Mouse (Mus musculus): ENCODE measurements around the gene Milr1. TPM values are rescaled to one million over a fixed set of nuclear protein-coding genes. Genes with fewer than 3 reads are reported as not detected.
"Not testable (repeated sequence)": the region's sequence is repeated elsewhere in the genome, so short reads cannot be mapped to it uniquely, and the experiment has no call there.

Milr1 gene
- polyA plus RNA-seq, 1 experiment from 2014 or later, result 1.2 TPM

DNA sequence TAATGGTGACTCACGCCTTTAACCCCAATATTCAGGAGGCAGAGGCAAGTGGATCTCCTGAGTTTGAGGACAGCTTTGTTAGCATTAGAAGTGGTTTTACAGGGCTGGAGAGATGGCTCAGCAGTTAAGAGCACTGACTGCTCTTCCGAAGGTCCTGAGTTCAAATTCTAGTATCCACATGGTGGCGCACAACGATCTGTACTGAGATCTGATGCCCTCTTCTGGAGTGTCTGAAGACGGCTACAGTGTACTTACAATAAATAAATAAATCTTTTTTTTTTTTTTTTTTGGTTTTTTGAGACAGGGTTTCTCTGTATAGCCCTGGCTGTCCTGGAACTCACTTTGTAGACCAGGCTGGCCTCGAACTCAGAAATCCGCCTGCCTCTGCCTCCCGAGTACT is 10.3 kb upstream of the Milr1 start:
- not testable (repeated sequence) for H3K36me3 ChIP-seq; H3K4me3 ChIP-seq; H3K9me3 ChIP-seq (replicated peaks); DNase-seq (ENCODE audit: low spot score); H3K27ac ChIP-seq; H3K27me3 ChIP-seq (ENCODE audit: low read depth, poor library complexity, severe bottlenecking)
- peaks cover 10% of the 10 kb centered on the region for H3K4me1 ChIP-seq
- 89% methylated on average over 5 of the region's 8 CpGs for WGBS

DNA sequence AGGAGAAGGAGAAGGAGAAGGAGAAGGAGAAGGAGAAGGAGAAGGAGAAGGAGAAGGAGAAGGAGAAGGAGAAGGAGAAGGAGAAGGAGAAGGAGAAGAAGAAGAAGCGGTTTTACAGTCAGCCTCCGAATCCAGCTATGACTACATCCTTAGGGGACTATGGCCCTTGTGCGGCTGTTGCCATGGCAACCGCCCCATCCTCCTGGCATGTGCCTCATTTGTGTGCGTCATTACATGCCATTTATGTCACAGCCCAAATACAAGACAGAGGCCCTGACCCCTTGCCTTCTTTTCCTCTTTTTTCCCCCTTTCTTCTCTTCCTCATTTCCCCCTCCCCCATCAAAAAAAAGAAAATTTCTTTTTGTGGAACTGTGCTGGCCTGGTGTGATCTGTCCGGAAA is 9.8 kb upstream of the Milr1 start:
- Histone ChIP-seq H3K9me3 (replicated peaks) (no peaks in the 10 kb centered on the region), H3K36me3 (no peaks in the 10 kb centered on the region), H3K4me3 (no peak overlapping the region), H3K27me3 (ENCODE audit: low read depth, poor library complexity, severe bottlenecking) (no peaks in the 10 kb centered on the region), H3K27ac (no peak overlapping the region), H3K4me1 (peaks cover 10% of the 10 kb centered on the region)
- 82% methylated on average over 6 of the region's 6 CpGs for WGBS
- DNase-seq (ENCODE audit: low spot score), result no peak

GRCm38 (mm10) chr11:106741826-106742225 is 9.2 kb upstream of the Milr1 start:
- Histone ChIP-seq H3K9me3 (replicated peaks) (no peaks in the 10 kb centered on the region), H3K4me3 (no peak overlapping the region), H3K36me3 (no peaks in the 10 kb centered on the region), H3K27me3 (ENCODE audit: low read depth, poor library complexity, severe bottlenecking) (no peaks in the 10 kb centered on the region), H3K27ac (no peak overlapping the region), H3K4me1 (peaks cover 10% of the 10 kb centered on the region)
- WGBS, result 92% methylated on average over 3 of the region's 3 CpGs
- no peak for DNase-seq (ENCODE audit: low spot score)

GRCm38 (mm10) chr11:106742388-106742841 is 8.6 kb upstream of the Milr1 start:
- Histone ChIP-seq H3K4me3 (no peak overlapping the region), H3K27me3 (ENCODE audit: low read depth, poor library complexity, severe bottlenecking) (no peaks in the 10 kb centered on the region), H3K9me3 (replicated peaks) (no peaks in the 10 kb centered on the region), H3K36me3 (no peaks in the 10 kb centered on the region), H3K4me1 (peaks cover 4% of the 10 kb centered on the region), H3K27ac (no peak overlapping the region)
- WGBS, result 63% methylated on average over 6 of the region's 6 CpGs
- DNase-seq (ENCODE audit: low spot score), result no peak

DNA sequence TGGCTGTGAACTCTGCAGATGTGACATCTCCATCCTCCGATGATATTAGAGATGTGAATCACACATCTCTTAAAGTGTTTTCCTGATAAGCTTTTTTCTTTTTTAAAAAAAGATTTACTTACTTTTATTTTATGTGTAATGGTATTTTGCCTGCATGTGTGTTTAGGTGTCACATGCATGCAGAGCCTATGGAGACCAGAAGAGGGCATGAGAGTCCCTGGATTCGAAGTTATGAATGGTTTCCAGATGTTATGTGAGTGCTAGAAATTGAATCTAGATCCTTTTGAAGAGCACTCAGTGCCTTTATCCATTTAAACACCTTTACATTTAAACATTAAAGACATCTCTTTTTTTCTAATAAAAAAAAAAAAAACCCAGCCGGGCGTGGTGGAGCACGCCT is 6.1 kb upstream of the Milr1 start:
- 89% methylated on average over 5 of the region's 5 CpGs for WGBS
- H3K27ac ChIP-seq, result no peak overlapping the region

GRCm38 (mm10) chr11:106749557-106750120 is 1.4 kb upstream of the Milr1 start:
- not testable (repeated sequence) for H3K27me3 ChIP-seq (ENCODE audit: low read depth, poor library complexity, severe bottlenecking); DNase-seq (ENCODE audit: low spot score); H3K4me3 ChIP-seq; H3K27ac ChIP-seq; H3K36me3 ChIP-seq; H3K9me3 ChIP-seq (replicated peaks); H3K4me1 ChIP-seq
- 96% methylated on average over 7 of the region's 7 CpGs for WGBS

More for the DNA sequence above, 6.1 kb upstream of the Milr1 start:
- Histone ChIP-seq H3K9me3 (replicated peaks) (no peaks in the 10 kb centered on the region; the same call in 1 of the 2 replicates), H3K27me3 (ENCODE audit: low read depth, poor library complexity, severe bottlenecking) (no peaks in the 10 kb centered on the region), H3K4me1 (0 out of 2 replicates have a peak, but pooled peaks cover 4% of the 10 kb centered on the region), H3K4me3 (no peak overlapping the region), H3K36me3 (no peaks in the 10 kb centered on the region)
- DNase-seq (ENCODE audit: low spot score), result no peak

DNA sequence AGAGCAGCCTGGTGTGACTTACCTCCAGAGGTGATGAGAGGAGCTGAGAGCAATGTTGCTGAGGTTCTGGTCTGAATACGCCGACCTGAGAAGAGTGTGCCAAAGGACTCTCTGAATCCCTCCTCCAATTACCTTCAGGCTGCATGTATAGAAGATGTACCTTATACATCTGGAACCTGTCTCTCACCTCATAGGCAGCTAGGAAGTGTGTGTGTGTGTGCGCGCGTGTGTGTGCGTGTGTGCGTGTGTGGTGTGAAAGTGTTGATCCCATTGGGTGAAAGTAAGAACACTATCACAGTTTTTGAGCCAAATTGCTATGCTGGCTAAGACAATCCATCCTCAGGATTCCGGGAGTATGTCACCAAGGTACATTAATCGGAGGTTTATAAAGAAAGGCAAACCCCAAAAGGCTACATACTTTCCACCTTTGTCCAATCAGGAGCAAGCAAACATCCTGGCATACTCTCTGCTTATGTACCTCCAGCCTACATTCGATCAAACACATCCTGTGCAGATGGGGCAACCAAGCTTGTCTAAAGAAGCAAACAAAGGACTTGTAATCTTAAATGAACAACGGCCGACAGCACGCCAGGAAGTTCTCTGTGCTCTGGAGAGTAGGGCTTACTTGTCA is 790 bp upstream of the Milr1 start, which contains the start of gene Pecam1:
Gene Pecam1 (minus strand): TSS at position 508 of the 631 bp plus-strand sequence.
- DNase-seq (ENCODE audit: low spot score), result no peak
- Histone ChIP-seq H3K27ac (no peak within 1 kb of the TSS), H3K27me3 (ENCODE audit: low read depth, poor library complexity, severe bottlenecking) (no peaks in the 10 kb centered on the region), H3K36me3 (no peaks in the 10 kb centered on the region), H3K4me1 (no peaks in the 10 kb centered on the region), H3K9me3 (replicated peaks) (no peaks in the 10 kb centered on the region; the same call in 1 of the 2 replicates), H3K4me3 (no peak within 1 kb of the TSS)
- 93% methylated on average over 13 of the region's 13 CpGs for WGBS

DNA sequence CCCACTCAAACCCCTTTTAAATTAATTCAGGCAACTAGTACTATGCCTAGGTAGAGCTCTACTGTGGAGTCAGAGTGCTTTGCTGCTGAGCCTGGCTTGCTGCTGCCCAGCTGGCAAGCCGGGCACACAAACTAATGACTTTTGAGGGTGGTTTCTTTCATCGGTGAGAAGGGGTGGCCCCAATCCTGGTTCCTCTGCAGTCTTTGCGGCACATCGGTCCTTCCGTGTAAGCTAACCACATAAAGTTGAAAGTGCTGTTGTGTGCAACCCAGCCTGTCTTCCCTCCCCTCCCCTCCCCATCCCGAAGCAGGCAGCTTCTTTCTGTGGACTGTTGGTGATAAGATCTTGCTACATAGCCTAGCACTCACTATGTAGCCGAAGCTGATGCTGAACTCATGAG is 1.1 kb downstream of the Milr1 start:
- Histone ChIP-seq H3K4me3 (no peak overlapping the region), H3K36me3 (no peaks in the 10 kb centered on the region), H3K27ac (no peak overlapping the region), H3K4me1 (no peaks in the 10 kb centered on the region), H3K27me3 (ENCODE audit: low read depth, poor library complexity, severe bottlenecking) (no peaks in the 10 kb centered on the region), H3K9me3 (replicated peaks) (no peaks in the 10 kb centered on the region; the same call in 1 of the 2 replicates)
- no peak for DNase-seq (ENCODE audit: low spot score)
- WGBS, result 84% methylated on average over 7 of the region's 7 CpGs

- H3K36me3 ChIP-seq, result no peaks in the 10 kb centered on the region
- no peaks in the 10 kb centered on the region for H3K4me1 ChIP-seq
- no peak for DNase-seq (ENCODE audit: low spot score)
- 89% methylated on average over 6 of the region's 6 CpGs for WGBS
- no peaks in the 10 kb centered on the region for H3K9me3 ChIP-seq (replicated peaks)
- H3K4me3 ChIP-seq, result no peak overlapping the region
- no peaks in the 10 kb centered on the region for H3K27me3 ChIP-seq (ENCODE audit: low read depth, poor library complexity, severe bottlenecking)
- H3K27ac ChIP-seq, result no peak overlapping the region
These were observed 2.3 kb downstream of the Milr1 start for GRCm38 (mm10) chr11:106753314-106753713.

DNA sequence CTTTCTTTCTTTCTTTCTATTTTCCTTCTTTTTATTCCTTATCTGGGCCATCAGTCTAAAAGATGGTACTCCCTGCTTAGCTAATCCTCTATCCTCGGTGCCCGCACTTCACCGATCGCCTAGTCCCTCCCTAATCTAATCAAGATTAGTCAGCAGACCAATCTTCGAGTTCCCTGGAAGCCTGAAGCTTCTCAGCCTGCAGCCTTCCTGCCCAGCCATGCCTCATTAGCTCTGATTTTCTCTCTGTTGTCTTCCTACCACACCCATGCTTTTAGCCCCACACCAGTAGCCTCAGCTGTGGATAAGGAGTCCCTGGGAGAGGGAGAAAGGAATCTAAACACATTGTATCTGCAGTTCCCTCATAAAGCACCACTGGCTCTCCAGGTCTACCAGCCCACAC is 4.6 kb downstream of the Milr1 start:
- DNase-seq (ENCODE audit: low spot score), result no peak
- H3K27ac ChIP-seq, result no peak overlapping the region
- H3K27me3 ChIP-seq (ENCODE audit: low read depth, poor library complexity, severe bottlenecking), result no peaks in the 10 kb centered on the region
- 79% methylated on average over 5 of the region's 5 CpGs for WGBS
- no peaks in the 10 kb centered on the region for H3K4me1 ChIP-seq
- H3K36me3 ChIP-seq, result no peaks in the 10 kb centered on the region
- H3K4me3 ChIP-seq, result no peak overlapping the region
- H3K9me3 ChIP-seq (replicated peaks), result no peaks in the 10 kb centered on the region

DNA sequence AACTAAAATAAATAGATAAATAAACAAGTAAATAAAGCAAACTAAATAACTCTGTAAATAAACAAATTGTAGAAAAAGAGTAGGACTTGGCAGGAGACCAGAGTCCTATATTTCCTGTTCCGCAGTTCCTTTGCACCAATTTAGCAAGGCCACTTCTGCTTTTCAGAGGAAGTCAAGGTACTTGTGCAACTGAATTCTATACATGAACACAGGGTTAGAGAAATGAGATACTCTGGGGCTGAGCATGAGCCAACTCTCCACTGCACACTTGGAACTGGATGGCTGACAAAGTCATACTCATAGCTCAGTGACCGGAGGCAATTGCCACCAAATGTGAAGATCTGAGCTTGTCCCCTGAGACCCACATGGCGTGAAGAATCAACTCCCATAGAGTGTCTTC is 8.0 kb downstream of the Milr1 start:
- 98% methylated on average over 3 of the region's 3 CpGs for WGBS
- Histone ChIP-seq H3K27ac (no peak overlapping the region), H3K9me3 (replicated peaks) (no peaks in the 10 kb centered on the region), H3K36me3 (no peaks in the 10 kb centered on the region), H3K4me3 (no peak overlapping the region), H3K4me1 (peaks cover 9% of the 10 kb centered on the region), H3K27me3 (ENCODE audit: low read depth, poor library complexity, severe bottlenecking) (no peaks in the 10 kb centered on the region)
- DNase-seq (ENCODE audit: low spot score), result no peak

DNA sequence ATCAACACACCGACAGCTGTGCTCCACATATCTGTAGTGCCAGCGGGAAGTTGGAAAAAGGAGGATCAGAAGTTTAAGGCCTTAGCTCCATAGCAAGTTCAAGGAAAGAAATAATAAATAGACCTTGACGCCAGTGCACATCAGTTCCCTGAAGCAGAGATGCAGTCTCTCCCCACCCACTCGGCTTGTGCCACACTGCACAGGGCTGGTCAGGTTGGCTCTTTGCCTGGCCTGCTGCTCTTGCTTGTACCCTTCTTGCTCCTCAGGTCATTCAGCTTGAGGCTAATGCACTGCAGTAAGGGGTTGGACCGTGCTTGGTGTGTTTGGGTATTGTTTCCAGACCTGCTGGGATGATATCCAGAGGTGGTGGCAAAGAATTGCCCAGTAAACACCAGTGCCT is 9.5 kb downstream of the Milr1 start:
- Histone ChIP-seq H3K27me3 (ENCODE audit: low read depth, poor library complexity, severe bottlenecking) (no peaks in the 10 kb centered on the region), H3K4me1 (peaks cover 9% of the 10 kb centered on the region), H3K36me3 (peaks cover 12% of the 10 kb centered on the region), H3K9me3 (replicated peaks) (no peaks in the 10 kb centered on the region), H3K4me3 (no peak overlapping the region), H3K27ac (0 out of 2 replicates have a peak overlapping the region, but pooled peaks have one; percentile 8)
- WGBS, result 95% methylated on average over 5 of the region's 5 CpGs
- no peak for DNase-seq (ENCODE audit: low spot score)

DNA sequence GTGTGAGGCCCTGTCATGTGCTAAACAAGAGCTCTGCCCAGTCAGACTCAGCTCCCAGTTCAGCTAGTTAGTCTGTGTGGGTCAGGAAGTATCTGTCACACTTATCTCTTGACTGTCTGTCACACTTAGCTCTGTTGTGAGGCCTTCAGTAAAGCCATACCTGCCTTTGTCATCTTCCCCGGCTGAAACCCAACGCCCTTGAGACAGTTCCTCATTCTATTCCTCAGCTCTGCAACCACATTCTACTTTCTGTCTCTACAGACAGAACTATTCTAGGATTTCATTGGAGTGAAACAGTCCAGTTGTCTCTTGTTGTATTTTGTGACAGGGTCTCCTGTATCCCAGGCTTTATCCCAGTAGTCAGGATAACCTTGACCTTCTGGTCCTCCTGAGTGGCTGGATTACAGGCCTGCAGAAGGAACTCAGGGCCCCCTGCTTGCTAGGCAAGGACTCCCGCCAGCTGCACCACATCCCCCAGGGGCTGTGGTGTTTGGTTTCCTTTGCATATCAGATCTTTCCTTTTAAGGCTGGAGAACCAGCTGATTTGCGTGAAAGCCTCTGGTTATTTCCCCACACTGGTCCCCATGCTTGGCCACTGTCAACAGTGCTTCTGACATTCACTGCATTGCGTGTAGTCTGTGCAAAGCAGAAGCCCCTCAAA is 11.2 kb downstream of the Milr1 start:
- Histone ChIP-seq H3K4me3 (no peak overlapping the region), H3K9me3 (replicated peaks) (no peaks in the 10 kb centered on the region), H3K4me1 (peaks cover 9% of the 10 kb centered on the region), H3K27ac (0 out of 2 replicates have a peak overlapping the region, but pooled peaks have one; percentile 19), H3K27me3 (ENCODE audit: low read depth, poor library complexity, severe bottlenecking) (no peaks in the 10 kb centered on the region), H3K36me3 (peaks cover 28% of the 10 kb centered on the region)
- 45% methylated on average over 5 of the region's 5 CpGs for WGBS
- DNase-seq (ENCODE audit: low spot score), result no peak
